ENCODE assay signal across 24 mouse cellular contexts in genomic region chr7:70769655-70770054, GRCm38 (mm10).
"Had no signal": no experiment of that assay in that cellular context is flagged by ENCODE, and none has a peak within 500 bp of the region (broad histone marks: within the 10 kb centered on the region; RNA-seq: fewer than 3 reads in every experiment).

No protein-coding gene starts in this region.

- DNase-seq: forebrain, postnatal 0 days; gastrocnemius, postnatal 14 days; heart, postnatal 4 days; kidney, adult 18-20 months; kidney, adult 8-10 months; kidney, postnatal 10 days; kidney, postnatal 36 days; layer of hippocampus, adult 9-11 months; layer of hippocampus, postnatal 36 days; left cerebral cortex, postnatal 4 days had no signal

- H3K4me1 ChIP-seq: forebrain, embryonic 15.5 days; hindbrain, embryonic 10.5 days; hindbrain, embryonic 12.5 days; limb, embryonic 13.5 days; limb, embryonic 15.5 days; liver, embryonic 12.5 days had no signal

- H3K9me3 ChIP-seq: forebrain, embryonic 15.5 days; heart, embryonic 10.5 days; heart, embryonic 13.5 days; heart, embryonic 15.5 days; hindbrain, embryonic 10.5 days; hindbrain, embryonic 12.5 days; limb, embryonic 13.5 days; limb, embryonic 15.5 days; liver, embryonic 12.5 days had no signal

- ATAC-seq: forebrain, embryonic 15.5 days; forebrain, postnatal 0 days; hindbrain, embryonic 16.5 days; inflammation-experienced regulatory T-cells, adult 6 months; intestine, postnatal 0 days; liver, embryonic 12.5 days had no signal

- H3K27ac ChIP-seq: forebrain, embryonic 15.5 days; heart, embryonic 10.5 days; heart, embryonic 13.5 days; heart, embryonic 15.5 days; hindbrain, embryonic 10.5 days; hindbrain, embryonic 12.5 days; hindbrain, embryonic 14.5 days; limb, embryonic 13.5 days; limb, embryonic 15.5 days; liver, embryonic 12.5 days; liver, embryonic 14.5 days had no signal

- H3K9ac ChIP-seq: forebrain, embryonic 15.5 days; forebrain, postnatal 0 days; heart, embryonic 13.5 days; heart, embryonic 15.5 days; hindbrain, embryonic 12.5 days; hindbrain, embryonic 14.5 days; limb, embryonic 13.5 days; limb, embryonic 15.5 days; liver, embryonic 12.5 days; liver, embryonic 14.5 days had no signal

- H3K4me2 ChIP-seq: forebrain, embryonic 15.5 days; heart, embryonic 13.5 days; heart, embryonic 15.5 days; hindbrain, embryonic 12.5 days; hindbrain, embryonic 14.5 days; limb, embryonic 13.5 days; limb, embryonic 15.5 days; liver, embryonic 12.5 days had no signal

- H3K4me3 ChIP-seq: forebrain, embryonic 15.5 days; heart, embryonic 10.5 days; heart, embryonic 13.5 days; heart, embryonic 15.5 days; hindbrain, embryonic 10.5 days; hindbrain, embryonic 12.5 days; limb, embryonic 13.5 days; limb, embryonic 15.5 days; liver, embryonic 12.5 days had no signal

- H3K36me3 ChIP-seq: forebrain, embryonic 15.5 days; heart, embryonic 10.5 days; heart, embryonic 13.5 days; heart, embryonic 15.5 days; hindbrain, embryonic 10.5 days; hindbrain, embryonic 12.5 days; limb, embryonic 13.5 days; limb, embryonic 15.5 days; liver, embryonic 12.5 days had no signal

- H3K27me3 ChIP-seq: forebrain, embryonic 15.5 days; heart, embryonic 13.5 days; heart, embryonic 15.5 days; hindbrain, embryonic 12.5 days; limb, embryonic 13.5 days; limb, embryonic 15.5 days; liver, embryonic 12.5 days had no signal
